Mouse (Mus musculus): Measurements from ENCODE around the gene Twf2. TPM values are rescaled to one million over a fixed set of nuclear protein-coding genes. Genes with fewer than 3 reads are reported as not detected.

Gene Twf2
- polyA plus RNA-seq, 1 experiment from 2014 or later, result 60.9 TPM

DNA sequence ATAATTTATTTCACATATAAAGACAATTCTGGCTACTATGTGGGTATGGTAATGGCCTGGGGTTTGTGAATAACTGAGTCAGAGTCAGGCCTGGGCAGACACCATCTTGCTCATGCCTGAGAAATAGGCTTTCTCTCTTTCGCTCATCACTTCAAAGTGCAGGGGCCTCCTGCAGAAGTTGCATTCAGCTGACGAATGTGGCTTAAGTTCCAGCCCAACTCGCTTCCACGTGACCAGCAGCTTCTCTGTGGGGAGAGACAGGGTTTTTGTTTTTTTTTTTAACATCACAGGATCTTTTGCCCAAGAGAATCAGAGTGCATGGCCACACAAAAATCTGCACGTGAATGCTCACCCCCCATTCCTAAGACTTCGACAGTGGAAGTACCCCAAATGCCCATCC is 31.0 kb downstream of the Twf2 start:
- H3K9me3 ChIP-seq, result no peaks in the 10 kb centered on the region
- no peak overlapping the region for H3K4me3 ChIP-seq
- H3K9ac ChIP-seq, result no peak overlapping the region
- no peaks in the 10 kb centered on the region for H3K4me1 ChIP-seq
- no peaks in the 10 kb centered on the region for H3K27me3 ChIP-seq (replicated peaks)
- no peak for ATAC-seq (ENCODE audit: low FRiP score, low read depth)
- peaks cover 69% of the 10 kb centered on the region for H3K36me3 ChIP-seq
- 69% methylated on average over 6 of the region's 6 CpGs for WGBS
- no peak overlapping the region for H3K4me2 ChIP-seq (replicated peaks)
- H3K27ac ChIP-seq, result no peak overlapping the region

DNA sequence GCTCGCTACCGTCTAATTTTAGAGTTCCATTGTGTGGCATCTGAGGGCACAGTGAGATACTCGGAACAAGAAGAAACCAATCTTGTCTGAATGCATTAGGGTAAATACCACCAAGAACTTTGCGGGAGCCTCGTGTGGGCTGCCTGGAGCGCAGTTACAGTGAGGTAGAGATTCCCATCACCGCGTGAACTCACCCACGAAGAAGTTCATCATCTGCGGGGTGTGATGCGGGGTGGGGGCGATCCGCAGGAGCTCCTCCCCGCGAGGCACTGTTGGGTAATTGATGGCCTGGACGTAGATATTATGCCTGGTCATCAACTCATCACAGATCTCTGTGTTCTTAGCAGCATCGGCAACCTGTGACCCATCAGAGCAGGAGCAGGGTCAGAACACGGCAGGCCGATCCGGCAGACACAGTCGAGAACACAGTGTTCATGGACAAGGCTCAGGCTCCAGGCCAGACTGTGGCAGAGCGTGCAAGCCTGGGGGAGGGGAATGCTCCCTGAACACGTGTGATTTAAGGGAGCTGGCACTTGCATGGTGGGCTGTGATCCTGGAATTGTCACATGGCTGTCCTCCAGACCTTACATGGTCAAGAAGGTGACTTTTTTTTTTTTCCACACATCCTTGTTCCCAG is 32.4 kb downstream of the Twf2 start:
- H3K4me2 ChIP-seq (replicated peaks), result no peak overlapping the region
- ATAC-seq (ENCODE audit: low FRiP score, low read depth), result no peak
- H3K4me1 ChIP-seq, result no peaks in the 10 kb centered on the region
- H3K36me3 ChIP-seq, result peaks cover 82% of the 10 kb centered on the region
- no peak overlapping the region for H3K9ac ChIP-seq
- H3K9me3 ChIP-seq, result no peaks in the 10 kb centered on the region
- no peak overlapping the region for H3K4me3 ChIP-seq
- H3K27ac ChIP-seq, result no peak overlapping the region
- WGBS, result 88% methylated on average over 23 of the region's 23 CpGs
- no peaks in the 10 kb centered on the region for H3K27me3 ChIP-seq (replicated peaks)

DNA sequence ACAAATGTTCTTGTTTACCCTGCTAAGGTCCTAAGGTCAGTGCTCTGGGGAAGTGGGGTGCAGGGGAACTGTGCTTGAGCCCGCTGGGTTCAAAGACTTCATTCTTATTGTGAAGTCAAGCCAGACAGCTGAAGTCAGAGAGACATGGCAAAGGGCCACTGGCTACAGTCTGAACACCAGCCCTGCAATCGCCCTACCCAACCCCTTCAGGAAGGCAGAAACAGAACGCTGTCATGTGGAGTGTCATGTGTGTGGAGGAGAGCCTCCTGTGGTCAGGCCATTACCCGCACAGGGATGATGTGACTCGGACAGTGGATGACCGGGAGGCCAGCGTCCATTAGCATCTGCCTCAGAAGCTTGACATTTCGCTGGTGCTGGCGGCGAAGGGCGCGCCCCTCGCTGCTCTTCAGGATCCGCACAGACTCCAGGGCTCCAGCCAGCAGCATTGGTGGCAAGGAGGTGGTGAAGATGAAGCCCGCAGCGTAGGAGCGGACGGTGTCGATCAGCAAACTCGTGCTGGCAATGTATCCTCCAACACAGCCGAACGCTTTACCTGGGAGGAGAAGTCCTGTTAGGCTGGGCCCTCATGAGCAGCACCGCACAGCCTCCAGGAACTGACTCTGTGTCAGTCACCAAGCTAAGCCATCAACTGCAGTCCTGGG is 33.4 kb downstream of the Twf2 start:
- Histone ChIP-seq H3K9me3 (no peaks in the 10 kb centered on the region), H3K36me3 (peaks cover 90% of the 10 kb centered on the region)
- 93% methylated on average over 23 of the region's 23 CpGs for WGBS

DNA sequence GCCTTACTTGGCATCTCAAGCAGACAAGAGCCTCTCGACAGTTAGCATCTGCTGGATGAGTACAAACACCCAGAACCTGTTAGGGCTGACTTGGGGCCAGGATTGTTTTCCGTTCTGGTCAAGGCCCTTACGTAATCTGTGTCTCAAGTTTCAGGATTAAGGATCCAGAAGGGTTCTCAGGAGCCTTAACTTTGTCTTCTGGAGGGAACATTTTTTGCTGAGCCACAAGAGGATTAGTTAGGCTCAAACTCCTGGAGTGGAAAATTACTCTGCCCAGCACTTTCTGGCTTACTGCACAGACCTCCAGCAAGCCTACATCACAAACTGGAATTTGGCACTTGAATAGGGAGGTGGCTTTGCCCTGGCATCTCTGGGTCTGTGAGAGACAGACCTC is 33.9 kb downstream of the Twf2 start:
- no peak overlapping the region for H3K4me3 ChIP-seq
- H3K27ac ChIP-seq, result no peak overlapping the region
- ATAC-seq (ENCODE audit: low FRiP score, low read depth), result no peak
- no peak overlapping the region for H3K9ac ChIP-seq
- no peaks in the 10 kb centered on the region for H3K4me1 ChIP-seq
- H3K27me3 ChIP-seq (replicated peaks), result no peaks in the 10 kb centered on the region
- H3K36me3 ChIP-seq, result peaks cover 95% of the 10 kb centered on the region
- no peaks in the 10 kb centered on the region for H3K9me3 ChIP-seq
- H3K4me2 ChIP-seq (replicated peaks), result no peak overlapping the region
- WGBS, result 91% methylated on average over 3 of the region's 3 CpGs

More for the DNA sequence above, 33.4 kb downstream of the Twf2 start:
- Histone ChIP-seq H3K27ac (no peak overlapping the region), H3K4me3 (no peak overlapping the region), H3K9ac (no peak overlapping the region), H3K4me1 (no peaks in the 10 kb centered on the region), H3K27me3 (replicated peaks) (no peaks in the 10 kb centered on the region), H3K4me2 (replicated peaks) (no peak overlapping the region)
- ATAC-seq (ENCODE audit: low FRiP score, low read depth), result no peak

DNA sequence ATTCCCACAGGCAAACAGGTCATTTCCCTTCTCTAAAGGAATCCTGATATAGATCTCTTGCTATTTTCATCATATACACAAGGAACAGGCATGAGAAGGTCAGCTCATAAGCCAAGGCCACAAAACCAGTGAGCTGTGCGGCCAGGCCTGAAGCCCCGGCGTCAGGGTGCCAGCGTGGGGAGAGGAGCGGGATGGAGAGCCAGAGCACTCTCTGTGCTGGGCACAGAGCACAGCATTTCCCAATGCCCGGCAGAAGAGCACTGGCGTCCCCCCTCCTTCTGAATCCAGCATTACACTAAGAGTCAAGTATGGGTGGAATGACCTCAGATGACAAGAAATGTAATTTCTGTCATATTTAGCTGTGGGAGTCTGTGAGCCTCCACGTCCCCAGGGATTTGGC is 34.5 kb downstream of the Twf2 start:
- Histone ChIP-seq H3K27ac (no peak overlapping the region), H3K9me3 (no peaks in the 10 kb centered on the region), H3K4me3 (no peak overlapping the region), H3K4me1 (no peaks in the 10 kb centered on the region), H3K4me2 (replicated peaks) (no peak overlapping the region), H3K27me3 (replicated peaks) (no peaks in the 10 kb centered on the region), H3K9ac (no peak overlapping the region), H3K36me3 (peaks cover 96% of the 10 kb centered on the region)
- WGBS, result 89% methylated on average over 8 of the region's 8 CpGs
- ATAC-seq (ENCODE audit: low FRiP score, low read depth), result no peak

DNA sequence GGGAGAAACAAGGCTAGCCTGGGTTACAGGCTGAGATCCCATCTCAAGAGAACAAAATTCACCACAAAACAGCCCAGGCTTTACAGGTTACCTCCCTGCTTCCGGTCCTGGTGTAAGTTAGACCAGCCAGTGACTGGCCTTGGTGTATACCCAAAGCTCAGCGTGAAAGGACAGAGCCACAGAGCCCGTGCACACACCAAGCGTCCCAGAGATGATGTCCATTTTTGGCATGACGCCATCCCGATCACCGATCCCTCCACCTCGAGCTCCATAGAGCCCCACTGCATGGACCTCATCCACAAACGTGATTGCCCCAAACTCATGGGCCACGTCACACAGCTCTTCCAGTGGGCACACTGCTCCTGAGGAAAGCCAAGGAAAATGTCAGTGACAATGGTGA is 35.0 kb downstream of the Twf2 start:
- no peaks in the 10 kb centered on the region for H3K9me3 ChIP-seq
- no peaks in the 10 kb centered on the region for H3K4me1 ChIP-seq
- 89% methylated on average over 10 of the region's 10 CpGs for WGBS
- H3K27ac ChIP-seq, result no peak overlapping the region
- H3K4me3 ChIP-seq, result no peak overlapping the region
- peaks cover 97% of the 10 kb centered on the region for H3K36me3 ChIP-seq
- H3K4me2 ChIP-seq (replicated peaks), result no peak overlapping the region
- no peak for ATAC-seq (ENCODE audit: low FRiP score, low read depth)
- H3K27me3 ChIP-seq (replicated peaks), result no peaks in the 10 kb centered on the region
- H3K9ac ChIP-seq, result no peak overlapping the region

DNA sequence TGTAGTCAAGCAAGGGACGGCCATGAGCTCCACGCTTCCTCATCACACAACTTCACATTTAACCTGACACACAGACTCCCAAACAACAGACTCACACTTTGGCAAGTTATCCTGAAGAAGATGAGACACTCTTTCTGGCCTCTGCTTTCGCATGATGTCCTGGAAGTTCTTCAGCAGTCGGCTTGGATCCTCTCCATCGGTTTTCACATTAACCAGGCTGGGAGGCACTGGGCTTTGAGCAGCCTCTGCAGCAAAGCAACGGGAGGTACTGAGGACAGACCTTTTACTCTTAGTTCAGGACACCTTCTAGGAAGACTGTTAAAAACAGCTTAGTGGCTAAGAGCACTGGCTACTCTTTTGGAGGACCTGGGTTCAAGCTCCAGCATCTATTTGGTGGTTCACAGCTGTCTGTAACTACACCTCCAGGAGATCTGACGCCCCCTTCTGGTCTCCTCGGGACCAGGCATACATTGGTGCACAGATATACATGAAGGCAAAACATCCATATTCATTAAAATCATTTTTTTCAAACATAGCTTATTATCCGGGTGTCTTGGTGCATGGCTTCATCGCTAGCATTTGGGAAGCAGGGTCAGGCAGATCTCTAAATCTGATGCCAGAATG is 38.7 kb downstream of the Twf2 start:
- no peak for ATAC-seq (ENCODE audit: low FRiP score, low read depth)

DNA sequence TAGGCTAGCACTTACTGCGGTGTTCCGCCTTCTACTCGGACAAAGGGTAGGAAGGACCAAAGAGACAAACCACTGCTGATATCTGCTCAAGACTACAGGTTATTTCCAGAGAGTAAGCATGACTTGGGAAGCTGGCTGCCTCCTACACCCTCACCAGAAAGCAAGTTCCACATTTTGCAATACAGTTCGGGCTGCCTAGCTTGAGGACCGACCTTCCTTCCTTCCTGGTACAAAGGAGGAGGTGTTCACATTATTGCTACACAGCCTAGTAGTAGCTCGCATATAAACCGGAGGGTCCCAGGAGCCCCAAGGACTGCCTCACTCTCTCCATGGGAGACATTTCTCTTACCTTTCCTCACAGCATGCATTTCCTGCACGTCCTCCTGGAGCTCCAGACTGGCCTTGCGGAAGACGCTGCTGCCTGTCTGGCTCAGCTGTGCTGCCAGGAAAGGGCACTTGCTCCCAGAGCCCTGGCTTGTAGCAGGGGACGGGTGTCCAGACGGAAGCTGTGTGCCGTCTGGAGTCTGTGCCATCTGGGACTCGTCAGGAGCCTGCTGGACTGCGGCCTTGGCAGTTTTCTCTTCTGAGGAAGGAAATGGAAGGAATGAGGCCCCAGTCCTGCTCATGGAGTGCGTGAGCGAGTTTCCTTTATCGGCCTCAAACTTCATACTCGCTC is 40.0 kb downstream of the Twf2 start:
- WGBS, result 83% methylated on average over 19 of the region's 19 CpGs
- peaks cover 55% of the 10 kb centered on the region for H3K36me3 ChIP-seq
- H3K27me3 ChIP-seq (replicated peaks), result no peaks in the 10 kb centered on the region
- no peak overlapping the region for H3K4me3 ChIP-seq
- H3K4me1 ChIP-seq, result peaks cover 14% of the 10 kb centered on the region
- H3K9ac ChIP-seq, result no peak overlapping the region
- no peak overlapping the region for H3K4me2 ChIP-seq (replicated peaks)
- H3K9me3 ChIP-seq, result no peaks in the 10 kb centered on the region
- no peak overlapping the region for H3K27ac ChIP-seq
- ATAC-seq (ENCODE audit: low FRiP score, low read depth), result no peak

More for the DNA sequence above, 38.7 kb downstream of the Twf2 start:
- Histone ChIP-seq H3K9me3 (no peaks in the 10 kb centered on the region), H3K9ac (no peak overlapping the region), H3K27ac (no peak overlapping the region), H3K36me3 (peaks cover 68% of the 10 kb centered on the region), H3K4me1 (peaks cover 7% of the 10 kb centered on the region), H3K4me3 (no peak overlapping the region), H3K4me2 (replicated peaks) (no peak overlapping the region), H3K27me3 (replicated peaks) (no peaks in the 10 kb centered on the region)
- 91% methylated on average over 10 of the region's 10 CpGs for WGBS

DNA sequence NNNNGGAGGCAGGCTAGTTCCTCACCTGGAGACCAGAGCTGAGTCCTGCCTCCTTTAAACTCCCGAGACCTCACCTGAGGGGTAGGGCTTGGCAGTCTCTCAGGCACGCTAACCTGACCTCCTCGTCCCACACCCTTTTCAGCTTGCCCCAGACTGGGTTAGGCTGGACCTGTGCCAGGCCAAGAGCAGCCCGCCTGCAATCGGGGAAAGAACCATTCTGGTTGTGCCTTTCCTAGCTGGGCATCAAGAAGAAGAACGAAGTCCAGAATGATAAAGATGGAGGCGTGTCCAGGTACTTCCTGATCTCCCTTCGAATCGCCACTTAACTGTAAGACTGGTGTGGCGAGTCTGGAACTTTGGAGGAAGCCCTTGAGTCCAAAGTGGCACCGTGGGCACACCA is 46.6 kb downstream of the Twf2 start:
- H3K4me1 ChIP-seq, result peaks cover 20% of the 10 kb centered on the region
- no peaks in the 10 kb centered on the region for H3K27me3 ChIP-seq (replicated peaks)
- no peak overlapping the region for H3K4me2 ChIP-seq (replicated peaks)
- ATAC-seq (ENCODE audit: low FRiP score, low read depth), result no peak
- H3K9me3 ChIP-seq, result no peaks in the 10 kb centered on the region
- H3K27ac ChIP-seq, result no peak overlapping the region
- H3K4me3 ChIP-seq, result no peak overlapping the region
- no peak overlapping the region for H3K9ac ChIP-seq
- 94% methylated on average over 11 of the region's 11 CpGs for WGBS
- peaks cover 3% of the 10 kb centered on the region; the same call in 1 of the 2 replicates for H3K36me3 ChIP-seq

DNA sequence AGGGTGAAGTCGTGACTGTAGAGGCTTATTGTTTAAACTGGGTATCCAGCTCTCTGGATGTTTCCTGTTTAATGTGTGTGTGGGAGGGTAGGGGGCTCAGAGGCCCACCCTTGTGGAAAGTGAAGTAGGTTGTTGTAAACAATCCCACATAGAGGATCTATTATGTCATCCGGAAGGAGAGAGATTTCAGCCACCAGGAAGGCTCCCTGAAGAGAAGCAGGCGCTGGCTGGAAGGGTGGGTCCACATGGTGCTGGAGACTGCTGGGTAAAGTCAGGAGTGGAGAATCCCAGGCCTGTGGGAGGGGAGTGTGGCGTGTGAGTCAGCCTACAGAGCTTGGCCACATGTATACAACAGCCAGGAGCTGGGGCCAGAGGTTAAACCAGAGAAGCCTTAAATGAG is 47.3 kb downstream of the Twf2 start:
- Histone ChIP-seq H3K4me3 (no peak overlapping the region), H3K27me3 (replicated peaks) (no peaks in the 10 kb centered on the region), H3K36me3 (peaks cover under 1% of the 10 kb centered on the region; the same call in 1 of the 2 replicates), H3K4me2 (replicated peaks) (no peak overlapping the region), H3K9ac (no peak overlapping the region), H3K4me1 (peaks cover 20% of the 10 kb centered on the region), H3K27ac (no peak overlapping the region), H3K9me3 (no peaks in the 10 kb centered on the region)
- WGBS, result 65% methylated on average over 4 of the region's 4 CpGs
- ATAC-seq (ENCODE audit: low FRiP score, low read depth), result no peak

DNA sequence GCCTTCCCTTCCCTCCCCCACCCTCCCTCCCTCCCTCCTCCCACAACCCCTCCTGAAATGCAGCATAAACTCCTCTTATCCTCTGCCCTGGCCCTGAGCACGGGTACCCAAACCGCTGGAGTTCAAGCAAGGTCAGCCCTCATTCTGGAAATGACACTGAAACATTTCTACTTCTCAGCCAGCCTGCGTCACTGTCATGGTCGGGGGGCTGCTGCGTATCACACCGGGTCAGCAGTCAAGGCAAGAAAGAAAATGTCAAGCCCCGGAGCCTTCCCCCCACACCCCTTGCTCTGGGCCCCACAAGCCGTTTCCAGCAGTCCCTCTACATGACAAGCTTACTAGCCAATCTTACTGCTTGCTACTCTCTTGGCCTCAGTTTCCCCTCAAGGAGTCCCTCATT is 48.2 kb downstream of the Twf2 start:
- Histone ChIP-seq H3K4me1 (peaks cover 19% of the 10 kb centered on the region), H3K27me3 (replicated peaks) (no peaks in the 10 kb centered on the region), H3K36me3 (no peaks in the 10 kb centered on the region), H3K9me3 (no peaks in the 10 kb centered on the region), H3K4me2 (replicated peaks) (no peak overlapping the region), H3K4me3 (no peak overlapping the region), H3K9ac (no peak overlapping the region), H3K27ac (no peak overlapping the region)
- ATAC-seq (ENCODE audit: low FRiP score, low read depth), result no peak
- WGBS, result 79% methylated on average over 8 of the region's 8 CpGs

DNA sequence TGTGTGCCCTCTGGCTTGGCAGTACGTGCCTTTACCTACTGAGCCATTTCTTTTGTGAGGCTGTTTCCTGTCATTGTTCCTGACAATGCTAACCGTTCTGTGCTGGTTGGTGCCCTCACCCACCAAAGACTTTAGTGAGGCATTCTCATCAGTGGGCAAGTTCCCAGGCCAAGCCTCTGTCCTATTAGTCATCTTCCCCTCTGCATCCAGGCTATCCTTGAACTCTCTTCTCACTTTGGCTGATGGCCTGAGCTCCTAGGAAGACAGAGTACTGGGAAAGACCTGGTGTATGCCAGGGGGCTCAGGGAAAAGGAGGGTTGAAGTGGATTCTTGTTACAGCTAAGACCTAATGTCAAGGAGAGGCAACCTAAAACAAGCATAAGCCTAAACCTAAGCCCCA is 51.1 kb downstream of the Twf2 start:
- ATAC-seq (ENCODE audit: low FRiP score, low read depth), result no peak
- Histone ChIP-seq H3K4me2 (replicated peaks) (no peak overlapping the region), H3K4me1 (no peaks in the 10 kb centered on the region), H3K4me3 (no peak overlapping the region), H3K27ac (no peak overlapping the region), H3K9me3 (no peaks in the 10 kb centered on the region), H3K9ac (no peak overlapping the region), H3K27me3 (replicated peaks) (no peaks in the 10 kb centered on the region), H3K36me3 (no peaks in the 10 kb centered on the region)
- WGBS, result 70% methylated on average over 2 of the region's 2 CpGs
